Mouse (Mus musculus): Measurements from ENCODE around the gene Ankrd63. TPM values are rescaled to one million over a fixed set of nuclear protein-coding genes. Genes with fewer than 3 reads are reported as not detected.

Gene Ankrd63
- polyA plus RNA-seq, 1 experiment from 2014 or later: 0.11 TPM

GRCm38 (mm10) chr2:118663804-118664766, 39.7 kb downstream of the Ankrd63 start:
- peak overlapping the region; percentile 60 for H3K9ac ChIP-seq (ENCODE audit: low read length)
- peak overlapping the region; percentile 42 for H3K4me3 ChIP-seq (ENCODE audit: low read depth, low read length)
- peak overlapping the region; percentile 68 for H3K4me2 ChIP-seq (replicated peaks; ENCODE audit: low read depth)
- TF ChIP-seq EP300 (optimal IDR thresholded peaks at IDR 0.05) (no peak), CTCF (IDR thresholded peaks at IDR 0.05; ENCODE audit: low read depth) (peak; percentile 38)
- 0 out of 2 replicates have a peak, but pooled peaks cover 4% of the 10 kb centered on the region for H3K4me1 ChIP-seq (replicated peaks; ENCODE audit: control insufficient read depth, insufficient read depth)
- H3K9me3 ChIP-seq (ENCODE audit: control insufficient read depth, low read length): no peaks in the 10 kb centered on the region
- 58% methylated on average over 19 of the region's 19 CpGs for WGBS
- ATAC-seq (ENCODE audit: low FRiP score, low TSS enrichment) (peak; percentile 87), DNase-seq (ENCODE audit: low spot score) (peak; percentile 75)
- H3K27me3 ChIP-seq (ENCODE audit: control insufficient read depth, insufficient read depth, low read length): no peaks in the 10 kb centered on the region
- peak overlapping the region; percentile 83 for H3K27ac ChIP-seq (replicated peaks)
- no peaks in the 10 kb centered on the region for H3K36me3 ChIP-seq (ENCODE audit: control insufficient read depth, insufficient read depth, low read length)

GRCm38 (mm10) chr2:118662902-118663803, 40.6 kb downstream of the Ankrd63 start, which contains the start of gene Pak6:
Pak6 (plus strand) TSS chr2:118663303.
- TF ChIP-seq CTCF (IDR thresholded peaks at IDR 0.05; ENCODE audit: low read depth) (no peak), EP300 (optimal IDR thresholded peaks at IDR 0.05) (no peak)

GRCm38 (mm10) chr2:118661891-118662290, 41.9 kb downstream of the Ankrd63 start:
- 0 out of 2 replicates have a peak, but pooled peaks cover 5% of the 10 kb centered on the region for H3K4me1 ChIP-seq (replicated peaks; ENCODE audit: control insufficient read depth, insufficient read depth)

More at GRCm38 (mm10) chr2:118662902-118663803, 40.6 kb downstream of the Ankrd63 start, which contains the start of gene Pak6:
- Histone ChIP-seq H3K4me1 (replicated peaks; ENCODE audit: control insufficient read depth, insufficient read depth) (0 out of 2 replicates have a peak, but pooled peaks cover 4% of the 10 kb centered on the region), H3K4me2 (replicated peaks; ENCODE audit: low read depth) (peak within 1 kb of the TSS; percentile 68), H3K36me3 (ENCODE audit: control insufficient read depth, insufficient read depth, low read length) (no peaks in the 10 kb centered on the region), H3K9me3 (ENCODE audit: control insufficient read depth, low read length) (no peaks in the 10 kb centered on the region), H3K27ac (replicated peaks) (peak within 1 kb of the TSS; percentile 83), H3K9ac (ENCODE audit: low read length) (peak within 1 kb of the TSS; percentile 60), H3K4me3 (ENCODE audit: low read depth, low read length) (peak within 1 kb of the TSS; percentile 42), H3K27me3 (ENCODE audit: control insufficient read depth, insufficient read depth, low read length) (no peaks in the 10 kb centered on the region)
- peak; percentile 40 for DNase-seq (ENCODE audit: low spot score)
- WGBS: 5% methylated on average over 37 of the region's 37 CpGs
- peak; percentile 25 for ATAC-seq (ENCODE audit: low FRiP score, low TSS enrichment)

GRCm38 (mm10) chr2:118659998-118660452, 43.7 kb downstream of the Ankrd63 start:
- TF ChIP-seq CTCF (IDR thresholded peaks at IDR 0.05; ENCODE audit: low read depth) (no peak), EP300 (optimal IDR thresholded peaks at IDR 0.05) (no peak)
- peak overlapping the region; percentile 32 for H3K4me3 ChIP-seq (ENCODE audit: low read depth, low read length)
- DNase-seq (ENCODE audit: low spot score): peak; percentile 50
- H3K27ac ChIP-seq (replicated peaks): peak overlapping the region; percentile 37
- no peak; the same call in 1 of the 2 replicates for ATAC-seq (ENCODE audit: low FRiP score, low TSS enrichment)
- no peaks in the 10 kb centered on the region for H3K36me3 ChIP-seq (ENCODE audit: control insufficient read depth, insufficient read depth, low read length)
- H3K4me1 ChIP-seq (replicated peaks; ENCODE audit: control insufficient read depth, insufficient read depth): peaks cover 10% of the 10 kb centered on the region
- peak overlapping the region; percentile 43; the same call in 1 of the 2 replicates for H3K9ac ChIP-seq (ENCODE audit: low read length)
- no peaks in the 10 kb centered on the region for H3K27me3 ChIP-seq (ENCODE audit: control insufficient read depth, insufficient read depth, low read length)
- H3K9me3 ChIP-seq (ENCODE audit: control insufficient read depth, low read length): no peaks in the 10 kb centered on the region
- 4% methylated on average over 4 of the region's 4 CpGs for WGBS
- peak overlapping the region; percentile 43 for H3K4me2 ChIP-seq (replicated peaks; ENCODE audit: low read depth)

More at GRCm38 (mm10) chr2:118661891-118662290, 41.9 kb downstream of the Ankrd63 start:
- no peaks in the 10 kb centered on the region for H3K27me3 ChIP-seq (ENCODE audit: control insufficient read depth, insufficient read depth, low read length)
- no peak overlapping the region for H3K4me2 ChIP-seq (replicated peaks; ENCODE audit: low read depth)
- no peaks in the 10 kb centered on the region for H3K36me3 ChIP-seq (ENCODE audit: control insufficient read depth, insufficient read depth, low read length)
- ATAC-seq (ENCODE audit: low FRiP score, low TSS enrichment): no peak
- H3K9me3 ChIP-seq (ENCODE audit: control insufficient read depth, low read length): no peaks in the 10 kb centered on the region
- H3K9ac ChIP-seq (ENCODE audit: low read length): no peak overlapping the region
- no peak for DNase-seq (ENCODE audit: low spot score)
- 64% methylated on average over 9 of the region's 9 CpGs for WGBS
- no peak for TF ChIP-seq CTCF (IDR thresholded peaks at IDR 0.05; ENCODE audit: low read depth)
- TF ChIP-seq EP300 (optimal IDR thresholded peaks at IDR 0.05): no peak
- no peak overlapping the region for H3K4me3 ChIP-seq (ENCODE audit: low read depth, low read length)
- no peak overlapping the region for H3K27ac ChIP-seq (replicated peaks)

GRCm38 (mm10) chr2:118659493-118659892, 44.3 kb downstream of the Ankrd63 start:
- no peak for ATAC-seq (ENCODE audit: low FRiP score, low TSS enrichment)

More at GRCm38 (mm10) chr2:118659493-118659892, 44.3 kb downstream of the Ankrd63 start:
- no peak for TF ChIP-seq CTCF (IDR thresholded peaks at IDR 0.05; ENCODE audit: low read depth)
- TF ChIP-seq EP300 (optimal IDR thresholded peaks at IDR 0.05): no peak
- Histone ChIP-seq H3K4me3 (ENCODE audit: low read depth, low read length) (0 out of 2 replicates have a peak overlapping the region, but pooled peaks have one; percentile 32), H3K27me3 (ENCODE audit: control insufficient read depth, insufficient read depth, low read length) (no peaks in the 10 kb centered on the region), H3K9me3 (ENCODE audit: control insufficient read depth, low read length) (no peaks in the 10 kb centered on the region), H3K27ac (replicated peaks) (peak overlapping the region; percentile 37; the same call in 1 of the 2 replicates), H3K36me3 (ENCODE audit: control insufficient read depth, insufficient read depth, low read length) (no peaks in the 10 kb centered on the region), H3K9ac (ENCODE audit: low read length) (no peak overlapping the region), H3K4me1 (replicated peaks; ENCODE audit: control insufficient read depth, insufficient read depth) (peaks cover 10% of the 10 kb centered on the region), H3K4me2 (replicated peaks; ENCODE audit: low read depth) (peak overlapping the region; percentile 43)
- 76% methylated on average over 12 of the region's 12 CpGs for WGBS
- no peak for DNase-seq (ENCODE audit: low spot score)

Data from stomach, postnatal 0 days (tissue).